Mouse (Mus musculus) left cerebral cortex, adult 2 months (tissue): ENCODE measurements at regions not wholly inside any gene's neighbourhood (a gene's known extent, or its start where the extent isn't known, plus 50 kb on each side); places are given as distances from the start of the nearest gene placed in this dataset.
A peak's percentile ranks its signal among the peaks of the same experiment; 100 is the strongest.

ENCODE experiments used
- DNase-seq, 2 experiments: peaks; one replicate each; pipeline ENCODE4 v3.0.0; 2021 to 2022; ENCODE audit warnings: low spot score in 2 of 2, mixed read lengths in 1 of 2; ENCODE audit errors: extremely low spot score in 1 of 2
- H3K27ac ChIP-seq: fragments of 200-600 bp; 2 replicates; pipeline ENCODE4 v1.8.1; 2022
- H3K4me3 ChIP-seq: fragments of 200-600 bp; 2 replicates; pipeline ENCODE4 v1.8.1; 2022
- CTCF ChIP-seq: fragments of 200-600 bp; IDR thresholded peaks from 2 replicates; pipeline ENCODE4 v1.8.1; 2022; ENCODE audit warnings: antibody characterized with exemption, mild to moderate bottlenecking, moderate library complexity
- intact Hi-C: fragments of 180-260 bp; cut with DNase I; formaldehyde crosslinking; loops from one replicate; pipeline ENCODE4 v1.15.1; 2025

- intact Hi-C loops = no loop called here
- DNase-seq = no peak
- TF ChIP-seq CTCF = no peak
- no peak overlapping the region for H3K4me3 ChIP-seq
- H3K27ac ChIP-seq = no peak overlapping the region
Measured at GRCm38 (mm10) chr3:151192092-151192491, 245.6 kb upstream of the Adgrl4 start.

GRCm38 (mm10) chr3:151210978-151211377 is 226.7 kb upstream of the Adgrl4 start:
- intact Hi-C loops = no loop called here
- Histone ChIP-seq H3K27ac (no peak overlapping the region), H3K4me3 (no peak overlapping the region)
- no peak for DNase-seq
- TF ChIP-seq CTCF = no peak

- intact Hi-C loops = no loop called here
- DNase-seq = no peak
Measured at GRCm38 (mm10) chr3:151216764-151217502, 220.8 kb upstream of the Adgrl4 start.

DNA sequence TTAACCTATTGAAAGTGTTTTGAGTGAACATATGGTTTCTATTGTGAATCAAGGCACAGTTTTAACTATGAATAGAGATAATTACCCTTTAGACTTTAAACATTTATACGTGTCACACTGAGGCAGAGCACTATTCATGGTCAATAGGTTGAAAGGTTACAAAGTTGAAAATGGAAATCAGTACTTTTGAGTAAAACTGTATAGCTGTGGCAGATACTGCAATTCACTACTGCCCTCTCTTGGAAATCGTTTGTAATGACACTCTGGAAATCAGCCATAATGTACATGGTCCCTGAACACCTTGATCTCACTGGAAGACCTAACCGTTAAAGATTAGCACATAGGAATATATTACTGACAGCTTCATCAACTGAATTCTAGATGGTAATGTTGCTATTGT is 215.3 kb upstream of the Adgrl4 start:
- no peak for DNase-seq
- H3K4me3 ChIP-seq = no peak overlapping the region
- no peak overlapping the region for H3K27ac ChIP-seq
- intact Hi-C loops = loop anchor here (5.0 kb wide), 1 partner anchor 835 kb away; no protein-coding TSS in a partner anchor
- TF ChIP-seq CTCF = peak; percentile 70

More at GRCm38 (mm10) chr3:151216764-151217502, 220.8 kb upstream of the Adgrl4 start:
- no peak for TF ChIP-seq CTCF
- no peak overlapping the region for H3K27ac ChIP-seq
- no peak overlapping the region for H3K4me3 ChIP-seq

- Histone ChIP-seq H3K27ac (no peak overlapping the region), H3K4me3 (no peak overlapping the region)
- no peak for TF ChIP-seq CTCF
- no peak for DNase-seq
- intact Hi-C loops = no loop called here
Measured at GRCm38 (mm10) chr3:151252458-151252857, 185.2 kb upstream of the Adgrl4 start.

DNA sequence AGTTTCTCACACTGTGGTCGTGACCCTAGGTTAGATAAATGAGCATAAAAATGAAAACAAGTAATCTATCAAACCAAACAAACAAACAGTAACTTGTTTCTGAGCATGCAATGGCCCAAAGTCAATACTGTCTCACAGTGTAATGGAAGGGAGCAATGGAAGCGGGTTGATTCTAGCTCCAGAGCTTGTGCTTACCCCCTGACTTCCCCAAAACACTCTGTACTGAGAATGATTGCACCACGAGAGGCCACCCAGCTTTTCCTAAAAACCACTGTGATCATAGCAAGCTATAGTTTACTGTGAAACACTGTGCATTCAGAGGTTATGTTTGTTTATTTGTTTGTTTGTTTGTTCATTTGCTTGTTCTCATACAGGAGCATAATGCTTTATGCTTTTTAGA is 174.9 kb upstream of the Adgrl4 start:
- intact Hi-C loops = no loop called here
- DNase-seq = no peak
- TF ChIP-seq CTCF = no peak
- Histone ChIP-seq H3K4me3 (no peak overlapping the region), H3K27ac (no peak overlapping the region)

GRCm38 (mm10) chr3:151265658-151266057 is 172.0 kb upstream of the Adgrl4 start:
- no peak for TF ChIP-seq CTCF
- intact Hi-C loops = no loop called here
- no peak overlapping the region for H3K27ac ChIP-seq
- no peak for DNase-seq
- no peak overlapping the region for H3K4me3 ChIP-seq

DNA sequence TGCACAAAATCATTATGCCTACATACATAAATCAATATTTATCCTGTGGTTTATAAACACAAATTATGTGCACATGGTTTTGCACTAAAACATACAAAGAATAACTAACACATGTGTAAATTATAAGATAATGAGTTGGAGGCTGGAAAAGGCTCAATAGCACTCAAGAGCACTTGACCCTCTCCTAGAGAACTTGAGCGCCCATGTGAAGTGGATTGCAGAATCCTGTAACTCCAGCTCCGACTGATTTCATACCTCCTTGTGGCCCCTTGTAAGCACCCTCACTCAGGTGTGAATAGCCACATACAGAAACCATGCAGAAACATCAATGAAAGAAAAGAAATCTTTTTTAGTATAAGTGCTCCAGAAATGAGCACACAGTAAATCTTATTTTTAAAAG is 168.2 kb upstream of the Adgrl4 start:
- DNase-seq = no peak
- intact Hi-C loops = no loop called here
- no peak for TF ChIP-seq CTCF
- no peak overlapping the region for H3K27ac ChIP-seq
- no peak overlapping the region for H3K4me3 ChIP-seq

DNA sequence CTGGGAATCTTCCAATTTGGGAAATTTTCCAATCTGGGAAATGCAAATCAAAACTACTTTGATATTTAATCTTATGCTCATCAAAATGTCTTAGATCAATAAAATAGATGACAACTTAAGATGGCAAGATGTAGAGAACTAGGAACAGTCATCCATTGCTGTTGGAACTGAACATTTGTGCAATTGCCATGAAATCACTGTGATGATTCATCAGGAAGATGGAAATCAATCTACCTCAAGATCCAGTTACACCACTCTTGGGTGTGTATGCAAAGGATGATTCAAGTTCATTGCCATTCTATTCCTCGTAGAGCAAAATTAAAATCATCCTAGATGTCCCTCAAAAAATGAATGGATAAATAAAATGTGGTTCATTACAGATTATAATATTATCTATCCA is 153.9 kb upstream of the Adgrl4 start:
- DNase-seq = no peak
- H3K4me3 ChIP-seq = no peak overlapping the region
- TF ChIP-seq CTCF = no peak
- intact Hi-C loops = no loop called here
- no peak overlapping the region for H3K27ac ChIP-seq

- intact Hi-C loops = no loop called here
Measured at GRCm38 (mm10) chr3:151293981-151294605, 143.6 kb upstream of the Adgrl4 start.

DNA sequence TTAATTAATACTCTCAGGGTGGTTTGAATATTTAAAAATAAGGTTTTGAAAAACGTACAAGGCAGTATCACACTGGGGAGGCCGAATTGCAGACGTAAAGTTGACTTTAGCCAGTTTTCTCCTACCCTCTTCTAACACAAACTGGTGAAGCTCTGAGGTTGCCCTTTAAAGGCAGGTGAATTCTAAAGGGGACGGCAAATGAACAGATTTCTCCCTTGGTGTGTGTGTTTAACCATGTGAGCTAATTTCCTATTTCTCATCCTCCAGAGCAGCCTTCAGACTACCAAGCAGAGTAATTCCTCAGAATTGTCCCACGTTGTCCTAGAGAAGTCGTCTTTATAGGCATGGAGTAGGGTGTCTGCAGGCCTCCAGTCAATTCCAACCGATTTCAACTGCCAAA is 143.1 kb upstream of the Adgrl4 start:
- Histone ChIP-seq H3K4me3 (no peak overlapping the region), H3K27ac (peak overlapping the region; percentile 75)
- intact Hi-C loops = no loop called here
- TF ChIP-seq CTCF = no peak
- DNase-seq = no peak

More at GRCm38 (mm10) chr3:151293981-151294605, 143.6 kb upstream of the Adgrl4 start:
- no peak overlapping the region for H3K4me3 ChIP-seq
- H3K27ac ChIP-seq = peak overlapping the region; percentile 75
- no peak for DNase-seq
- no peak for TF ChIP-seq CTCF

GRCm38 (mm10) chr3:151295027-151295426 is 142.7 kb upstream of the Adgrl4 start:
- Histone ChIP-seq H3K27ac (peak overlapping the region; percentile 75), H3K4me3 (no peak overlapping the region)
- TF ChIP-seq CTCF = no peak
- intact Hi-C loops = no loop called here
- DNase-seq = no peak

GRCm38 (mm10) chr3:151298325-151298724 is 139.4 kb upstream of the Adgrl4 start:
- no peak overlapping the region for H3K27ac ChIP-seq
- DNase-seq = no peak
- intact Hi-C loops = no loop called here
- no peak overlapping the region for H3K4me3 ChIP-seq
- TF ChIP-seq CTCF = no peak
